Mouse (Mus musculus): ENCODE measurements around the gene Cyp4f15. TPM values are rescaled to one million over a fixed set of nuclear protein-coding genes. Genes with fewer than 3 reads are reported as not detected.
"Not testable (repeated sequence)": the region's sequence is repeated elsewhere in the genome, so short reads cannot be mapped to it uniquely, and the experiment has no call there.

The Cyp4f15 gene
- not detected for polyA plus RNA-seq (2017; shearing (Covaris generic))

GRCm38 (mm10) chr17:32685048-32685750 is at the start of gene Cyp4f15:
TSS of gene Cyp4f15 (plus strand) at chr17:32685627.
- no peak for ATAC-seq

GRCm38 (mm10) chr17:32636341-32636740 is 49.1 kb upstream of the Cyp4f15 start:
- ATAC-seq: no peak

GRCm38 (mm10) chr17:32637151-32637550 is 48.3 kb upstream of the Cyp4f15 start:
- no peak for ATAC-seq

GRCm38 (mm10) chr17:32646631-32647030 is 38.8 kb upstream of the Cyp4f15 start:
- ATAC-seq: no peak

GRCm38 (mm10) chr17:32653860-32654259 is 31.6 kb upstream of the Cyp4f15 start:
- no peak for ATAC-seq

- ATAC-seq: no peak
These were observed 28.4 kb upstream of the Cyp4f15 start for GRCm38 (mm10) chr17:32657041-32657440.

- ATAC-seq: no peak
These were observed 27.2 kb upstream of the Cyp4f15 start for GRCm38 (mm10) chr17:32658246-32658645.

- ATAC-seq: no peak
These were observed 26.7 kb upstream of the Cyp4f15 start, which contains the start of gene Cyp4f40 for GRCm38 (mm10) chr17:32658712-32659111. TSS of gene Cyp4f40 (plus strand) at chr17:32658900.

GRCm38 (mm10) chr17:32673976-32674375 is 11.5 kb upstream of the Cyp4f15 start:
- ATAC-seq: no peak

GRCm38 (mm10) chr17:32676040-32676635 is 9.3 kb upstream of the Cyp4f15 start:
- peak; percentile 77 for ATAC-seq

GRCm38 (mm10) chr17:32680404-32680803 is 5.0 kb upstream of the Cyp4f15 start:
- ATAC-seq: no peak

- ATAC-seq: no peak
These were observed 1.3 kb downstream of the Cyp4f15 start for GRCm38 (mm10) chr17:32686722-32687121.

GRCm38 (mm10) chr17:32690959-32691358 is 5.5 kb downstream of the Cyp4f15 start:
- no peak for ATAC-seq

- ATAC-seq: no peak
These were observed 17.4 kb downstream of the Cyp4f15 start for GRCm38 (mm10) chr17:32702826-32703225.

- not testable (repeated sequence) for ATAC-seq
These were observed 25.1 kb downstream of the Cyp4f15 start for GRCm38 (mm10) chr17:32710541-32710940.

- ATAC-seq: not testable (repeated sequence)
These were observed 36.7 kb downstream of the Cyp4f15 start for GRCm38 (mm10) chr17:32722151-32722550.

- ATAC-seq: no peak
These were observed 37.3 kb downstream of the Cyp4f15 start for GRCm38 (mm10) chr17:32722771-32723170.

- ATAC-seq: not testable (repeated sequence)
These were observed 40.9 kb downstream of the Cyp4f15 start for GRCm38 (mm10) chr17:32726360-32726759.

GRCm38 (mm10) chr17:32729029-32729428 is 43.6 kb downstream of the Cyp4f15 start:
- ATAC-seq: no peak

- ATAC-seq: no peak
These were observed 53.0 kb downstream of the Cyp4f15 start for GRCm38 (mm10) chr17:32738406-32738805.

- no peak for ATAC-seq
These were observed 55.6 kb downstream of the Cyp4f15 start for GRCm38 (mm10) chr17:32741057-32741456.

- ATAC-seq: no peak
These were observed 65.2 kb downstream of the Cyp4f15 start for GRCm38 (mm10) chr17:32750611-32751010.

Data from inflammation-experienced regulatory T-cells, adult 6 months (primary cell).